Mouse (Mus musculus) ES-E14 (cell line): ENCODE results near the gene Nedd4. TPM values are rescaled to one million over a fixed set of nuclear protein-coding genes. Genes with fewer than 3 reads are reported as not detected.

Experiments
- DNase-seq: peaks from one replicate; pipeline ENCODE4 v3.0.0-alpha.2; 2013; ENCODE audit warnings: low read depth, low spot score
- H3K27ac ChIP-seq: 2 replicates; pipeline ENCODE4 v1.5.1; 2012; ENCODE audit warnings: low read depth, mild to moderate bottlenecking, low read length, moderate library complexity, mixed read lengths; ENCODE audit not compliant: poor library complexity, insufficient read depth, severe bottlenecking
- H3K36me3 ChIP-seq: 2 replicates; pipeline ENCODE4 v1.6.1; 2012; ENCODE audit warnings: mild to moderate bottlenecking, low read length, moderate library complexity, mixed read lengths; ENCODE audit not compliant: control insufficient read depth, poor library complexity, insufficient read depth, severe bottlenecking
- H3K4me1 ChIP-seq, 2 experiments: fragments of 150-350 bp in 1 of 2; sonication (generic) in 1 of 2; 2 replicates each; pipeline ENCODE4 v1.6.1; 2012; ENCODE audit warnings: low read length in 2 of 2, mild to moderate bottlenecking in 1 of 2, mixed read lengths in 1 of 2; ENCODE audit not compliant: control insufficient read depth in 2 of 2, insufficient read depth in 2 of 2, poor library complexity in 1 of 2
- H3K4me3 ChIP-seq, 2 experiments: fragments of 150-350 bp in 1 of 2; sonication (generic) in 1 of 2; 2 replicates each; pipeline ENCODE4 v1.5.1; 2012; ENCODE audit warnings: low read length in 2 of 2, low read depth in 1 of 2, mild to moderate bottlenecking in 1 of 2, mixed read lengths in 1 of 2; ENCODE audit not compliant: insufficient read depth in 1 of 2, poor library complexity in 1 of 2, severe bottlenecking in 1 of 2
- H3K9ac ChIP-seq: 2 replicates; pipeline ENCODE4 v1.6.1; 2012; ENCODE audit warnings: low read depth, mild to moderate bottlenecking, low read length, mixed read lengths; ENCODE audit not compliant: poor library complexity, insufficient read depth, severe bottlenecking
- H3K9me3 ChIP-seq: fragments of 150-350 bp; sonication (generic); 2 replicates; pipeline ENCODE4 v1.6.1; 2012; ENCODE audit warnings: low read depth, mild to moderate bottlenecking, low read length; ENCODE audit not compliant: control insufficient read depth, insufficient read depth
- CHD2 ChIP-seq: IDR thresholded peaks from 2 replicates; pipeline ENCODE4 v1.6.1; 2014; ENCODE audit warnings: mild to moderate bottlenecking, low read depth, low read length, inconsistent platforms
- HCFC1 ChIP-seq: IDR thresholded peaks from 2 replicates; pipeline ENCODE4 v1.6.1; 2012; ENCODE audit warnings: low read length, inconsistent platforms, borderline replicate concordance; ENCODE audit not compliant: insufficient read depth
- MAFK ChIP-seq: IDR thresholded peaks from 2 replicates; pipeline ENCODE4 v1.6.1; 2014; ENCODE audit warnings: mild to moderate bottlenecking, low read depth, low read length, inconsistent platforms; ENCODE audit not compliant: insufficient read depth
- ZC3H11A ChIP-seq: IDR thresholded peaks from 2 replicates; pipeline ENCODE4 v1.6.1; 2012; ENCODE audit warnings: low read depth, mild to moderate bottlenecking, inconsistent platforms, low read length, borderline replicate concordance
- ZNF384 ChIP-seq: IDR thresholded peaks from 2 replicates; pipeline ENCODE4 v1.6.1; 2012; ENCODE audit warnings: low read depth, low read length, inconsistent platforms
- in situ Hi-C, 2 experiments: fragments of 600-800 bp; cut with MboI; formaldehyde crosslinking; loops; one replicate each; pipeline ENCODE4 v1.15.1; 2025; ENCODE audit warnings: low sequenced_read_pairs in 2 of 2, inconsistent platforms in 1 of 2; ENCODE audit not compliant: unreplicated experiment in 2 of 2
- total RNA-seq: library from RNA; depleted of rRNA; stranded (reverse); fragments of 300-350 nt; gene quantifications from 2 replicates; pipeline ENCODE4 v1.2.3, GENCODE M21; 2012

The Nedd4 gene
- total RNA-seq, 1 experiment, result 324 TPM

DNA sequence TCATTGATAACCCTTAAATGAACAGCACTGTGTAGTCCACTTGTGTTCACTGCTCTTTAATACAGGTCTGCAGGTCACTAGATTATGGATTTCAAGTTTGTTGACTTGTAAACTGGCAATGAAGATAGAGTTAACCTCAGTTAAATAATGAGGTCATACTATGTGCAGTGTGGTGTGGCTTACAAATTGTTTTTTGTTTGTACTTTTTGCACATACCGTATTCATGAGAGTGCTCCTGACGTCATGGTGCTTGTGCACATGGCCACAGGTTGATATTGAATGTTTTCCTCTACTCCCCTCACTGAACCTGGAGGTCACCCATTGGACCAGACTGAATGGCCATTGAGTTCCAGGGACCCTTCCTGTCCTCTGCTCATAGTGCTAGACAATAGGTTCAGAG, 43.1 kb downstream of the Nedd4 start:
- no peak for DNase-seq
- TF ChIP-seq ZC3H11A (no peak), HCFC1 (no peak), CHD2 (no peak), ZNF384 (no peak), MAFK (no peak)
- no peak overlapping the region for H3K27ac ChIP-seq
- H3K4me3 ChIP-seq, result no peak overlapping the region
- H3K9me3 ChIP-seq, result no peaks in the 10 kb centered on the region
- in situ Hi-C loops, result no loop called here
- no peak overlapping the region for H3K9ac ChIP-seq
- peaks cover 42% of the 10 kb centered on the region for H3K36me3 ChIP-seq
- H3K4me1 ChIP-seq, result peaks cover 2 to 4% of the 10 kb centered on the region in 2 experiments; a peak in 3 of 4 replicates

DNA sequence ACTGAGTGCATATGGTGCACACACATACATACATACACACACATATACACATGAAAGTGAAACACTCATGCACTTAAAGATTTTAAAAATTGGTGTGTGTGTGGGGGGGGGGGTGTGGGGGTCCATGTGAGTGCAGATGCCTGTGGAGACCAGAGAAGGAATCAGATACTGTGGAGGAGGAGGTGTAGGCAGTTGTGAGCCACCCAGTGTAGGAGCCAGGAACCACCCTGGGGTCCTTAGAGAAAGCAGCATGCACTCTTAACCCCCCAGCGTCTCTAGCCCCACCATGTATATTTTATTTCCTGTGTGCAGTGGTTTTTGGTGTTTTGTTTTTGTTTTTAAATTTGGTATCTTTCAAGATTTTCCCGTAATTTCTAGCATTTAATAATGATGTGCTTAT, 45.9 kb downstream of the Nedd4 start:
- Histone ChIP-seq H3K27ac (no peak overlapping the region), H3K4me3 (no peak overlapping the region), H3K4me1 (peaks cover 0 to 4% of the 10 kb centered on the region in 2 experiments; a peak in 2 of 4 replicates), H3K36me3 (peaks cover 42% of the 10 kb centered on the region), H3K9ac (no peak overlapping the region), H3K9me3 (no peaks in the 10 kb centered on the region)
- TF ChIP-seq ZC3H11A, result no peak
- TF ChIP-seq MAFK, result no peak
- no peak for TF ChIP-seq CHD2
- TF ChIP-seq ZNF384, result no peak
- no peak for TF ChIP-seq HCFC1
- no peak for DNase-seq
- in situ Hi-C loops, result no loop called here

DNA sequence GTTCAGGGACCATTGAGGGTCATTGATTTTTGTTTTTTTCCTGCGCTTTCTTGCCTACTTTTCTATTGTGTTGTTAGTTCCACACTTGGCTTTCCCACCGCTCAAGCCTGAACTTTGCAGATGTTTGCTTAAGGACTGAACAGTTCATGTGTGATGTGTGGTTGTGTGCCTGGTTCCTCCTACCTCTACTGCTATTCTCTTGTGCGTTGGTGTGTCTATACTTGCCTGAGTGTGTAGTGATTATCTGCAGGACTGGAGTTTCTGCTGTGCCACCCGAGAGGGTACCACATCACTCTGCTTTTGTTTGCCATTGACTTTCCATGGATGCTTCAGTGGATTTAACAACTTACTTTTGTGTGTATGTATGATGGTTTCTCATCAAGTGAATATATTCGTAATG, 46.5 kb downstream of the Nedd4 start:
- H3K36me3 ChIP-seq, result peaks cover 43% of the 10 kb centered on the region
- no peaks in the 10 kb centered on the region for H3K9me3 ChIP-seq
- H3K27ac ChIP-seq, result no peak overlapping the region; the same call in 1 of the 2 replicates
- TF ChIP-seq ZC3H11A (no peak), ZNF384 (no peak), CHD2 (no peak), MAFK (no peak), HCFC1 (no peak)
- H3K4me1 ChIP-seq, result peaks cover 0 to 2% of the 10 kb centered on the region in 2 experiments; a peak in 2 of 4 replicates
- DNase-seq, result no peak
- H3K4me3 ChIP-seq, result no peak overlapping the region
- H3K9ac ChIP-seq, result no peak overlapping the region
- in situ Hi-C loops, result no loop called here

DNA sequence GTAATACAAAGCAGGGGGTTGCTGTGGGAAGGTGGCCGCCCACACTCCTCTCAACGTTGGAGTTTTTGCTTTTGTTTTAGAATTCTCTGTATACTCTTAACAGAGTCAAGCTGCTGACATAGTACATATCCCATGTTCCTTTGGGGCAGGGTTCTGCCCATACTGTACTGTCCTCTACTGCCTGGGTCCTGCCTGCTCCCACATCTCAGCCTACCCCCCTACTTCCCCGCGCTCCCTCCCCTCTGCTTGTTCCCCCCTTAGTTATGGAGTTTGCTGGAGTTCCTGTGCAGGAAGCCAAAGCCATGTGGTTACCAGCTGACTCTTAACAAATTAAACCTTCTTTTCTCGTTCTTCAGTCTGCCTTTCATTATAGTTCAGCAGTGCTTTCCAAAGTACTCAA, 47.9 kb downstream of the Nedd4 start:
- no peak for TF ChIP-seq MAFK
- TF ChIP-seq HCFC1, result no peak
- TF ChIP-seq ZC3H11A, result no peak
- TF ChIP-seq ZNF384, result no peak
- no peak for TF ChIP-seq CHD2
- H3K9me3 ChIP-seq, result no peaks in the 10 kb centered on the region
- peaks cover 0 to 2% of the 10 kb centered on the region in 2 experiments; a peak in 2 of 4 replicates for H3K4me1 ChIP-seq
- H3K27ac ChIP-seq, result no peak overlapping the region
- H3K4me3 ChIP-seq, result no peak overlapping the region
- DNase-seq, result no peak
- in situ Hi-C loops, result no loop called here
- no peak overlapping the region for H3K9ac ChIP-seq
- peaks cover 45% of the 10 kb centered on the region for H3K36me3 ChIP-seq

DNA sequence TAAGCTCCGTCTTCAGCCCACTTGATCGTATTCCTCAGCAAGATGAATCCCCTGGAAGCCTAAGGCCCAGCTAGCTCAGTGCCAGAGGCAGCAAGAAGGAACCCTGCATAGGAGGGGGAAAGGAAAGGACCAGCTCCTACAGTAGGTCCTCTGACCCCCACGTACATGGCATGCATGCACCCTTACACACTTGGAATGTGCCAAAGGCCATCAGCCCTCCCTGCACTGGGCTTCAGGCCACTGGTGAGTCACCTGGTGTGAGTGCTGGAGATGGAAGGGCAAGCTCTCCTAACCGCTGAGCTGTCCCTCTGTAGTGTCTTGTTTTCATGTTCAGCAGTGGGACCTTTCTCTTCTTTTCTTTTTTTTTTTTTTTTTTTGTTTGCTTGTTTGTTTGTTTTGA, 52.8 kb downstream of the Nedd4 start:
- no peak overlapping the region for H3K9ac ChIP-seq
- H3K4me3 ChIP-seq, result no peak overlapping the region
- DNase-seq, result no peak
- in situ Hi-C loops, result no loop called here
- H3K4me1 ChIP-seq, result no peaks in the 10 kb centered on the region; a peak in 1 of 4 replicates
- no peaks in the 10 kb centered on the region for H3K9me3 ChIP-seq
- peaks cover 52% of the 10 kb centered on the region for H3K36me3 ChIP-seq
- no peak for TF ChIP-seq HCFC1
- TF ChIP-seq CHD2, result no peak
- no peak for TF ChIP-seq ZNF384
- no peak for TF ChIP-seq MAFK
- no peak for TF ChIP-seq ZC3H11A
- H3K27ac ChIP-seq, result no peak overlapping the region
